Mouse (Mus musculus): Measurements from ENCODE around the gene Fos.

GRCm38 (mm10) chr12:85522631-85523388, 49.1 kb downstream of the Fos start:
- TF ChIP-seq EP300 (IDR thresholded peaks at IDR 0.05) (peak; percentile 44; the same call in 1 of the 2 replicates), CTCF (IDR thresholded peaks at IDR 0.05) (peak; percentile 22; the same call in 1 of the 2 replicates)
